ENCODE assay signal across 9 mouse cellular contexts in the genomic region with DNA sequence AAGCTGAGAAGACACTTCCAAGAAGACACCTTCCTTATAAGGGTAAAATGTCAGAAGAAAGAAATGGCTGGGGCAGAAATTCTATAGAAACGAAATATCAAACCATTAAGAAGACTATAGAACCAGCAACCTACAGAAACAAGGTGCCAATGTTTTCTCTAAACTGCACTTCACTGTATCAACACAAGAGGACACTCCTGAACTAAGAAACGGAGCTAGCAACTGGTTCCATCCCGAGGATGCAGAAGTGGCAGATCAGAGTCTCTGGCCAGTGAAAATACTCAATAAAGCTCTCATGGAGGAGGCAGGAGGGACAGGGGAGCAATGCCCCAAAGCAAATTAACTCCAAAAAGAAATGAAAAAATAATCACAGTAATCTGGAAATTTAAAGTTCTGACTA. TPM values are rescaled to one million over a fixed set of nuclear protein-coding genes. Genes with fewer than 3 reads are reported as not detected.
DNase-seq lines count a peak whose midpoint lies in the region; ATAC-seq and TF ChIP-seq lines count a peak whose summit lies in the region.
"Had no signal": no experiment of that assay in that cellular context is flagged by ENCODE, and none has a peak within 500 bp of the region (broad histone marks: within the 10 kb centered on the region; RNA-seq: fewer than 3 reads in every experiment).

No protein-coding gene starts in this region.

- H3K9me3 ChIP-seq in embryonic facial prominence, embryonic 11.5 days (replicated peaks; ENCODE audit: control insufficient read depth, low read length): no peaks in the 10 kb centered on the region
- H3K9me3 ChIP-seq in embryonic facial prominence, embryonic 10.5 days: no peaks in the 10 kb centered on the region
- H3K9me3 ChIP-seq in liver, embryonic 12.5 days (replicated peaks): no peaks in the 10 kb centered on the region

- H3K4me3 ChIP-seq in embryonic facial prominence, embryonic 11.5 days (ENCODE audit: low read depth, low read length): no peak overlapping the region
- H3K4me3 ChIP-seq in embryonic facial prominence, embryonic 10.5 days: no peak overlapping the region
- no peak overlapping the region for H3K4me3 ChIP-seq in liver, adult 2 months (ENCODE audit: insufficient read depth, low read depth, low read length)
- H3K4me3 ChIP-seq in liver, embryonic 12.5 days: no peak overlapping the region

- WGBS in embryonic facial prominence, embryonic 11.5 days: 21% methylated on average over 3 of the region's 3 CpGs
- WGBS in embryonic facial prominence, embryonic 10.5 days: 22% methylated on average over 3 of the region's 3 CpGs
- WGBS in liver, adult 2 months: 13% methylated on average over 3 of the region's 3 CpGs
- WGBS in liver, embryonic 12.5 days (ENCODE audit: insufficient replicate concordance): 9% methylated on average over 3 of the region's 3 CpGs

- H3K36me3 ChIP-seq in embryonic facial prominence, embryonic 11.5 days (replicated peaks; ENCODE audit: control insufficient read depth, insufficient read depth, low read depth, low read length): no peaks in the 10 kb centered on the region
- H3K36me3 ChIP-seq in embryonic facial prominence, embryonic 10.5 days (replicated peaks): no peaks in the 10 kb centered on the region
- H3K36me3 ChIP-seq in liver, adult 2 months (ENCODE audit: control insufficient read depth, insufficient read depth, low read length): no peaks in the 10 kb centered on the region
- no peaks in the 10 kb centered on the region for H3K36me3 ChIP-seq in liver, embryonic 12.5 days

- no peak overlapping the region for H3K4me2 ChIP-seq in embryonic facial prominence, embryonic 11.5 days (ENCODE audit: low read depth, low read length)
- H3K4me2 ChIP-seq in liver, embryonic 12.5 days: no peak overlapping the region

- H3K9ac ChIP-seq in embryonic facial prominence, embryonic 11.5 days (replicated peaks; ENCODE audit: low read length): no peak overlapping the region
- H3K9ac ChIP-seq in liver, adult 2 months (ENCODE audit: low read depth, low read length): no peak overlapping the region
- H3K9ac ChIP-seq in liver, embryonic 12.5 days: no peak overlapping the region

- no peak overlapping the region for H3K27ac ChIP-seq in embryonic facial prominence, embryonic 11.5 days (replicated peaks; ENCODE audit: low read depth, low read length)
- no peak overlapping the region for H3K27ac ChIP-seq in embryonic facial prominence, embryonic 10.5 days (replicated peaks)
- H3K27ac ChIP-seq in liver, adult 2 months (replicated peaks; ENCODE audit: insufficient read depth, low read depth, low read length): no peak overlapping the region
- H3K27ac ChIP-seq in liver, embryonic 12.5 days: no peak overlapping the region

- no peaks in the 10 kb centered on the region for H3K79me2 ChIP-seq in liver, adult 2 months (ENCODE audit: control insufficient read depth, insufficient read depth, low read length)

- peak; percentile 62 for DNase-seq in embryonic facial prominence, embryonic 11.5 days (ENCODE audit: low spot score)
- DNase-seq in embryonic facial prominence, embryonic 10.5 days (ENCODE audit: low spot score): no peak
- DNase-seq in liver, adult 2 months (ENCODE audit: extremely low read depth, low read depth, low spot score): peak; percentile 50
- peak; percentile 80 for DNase-seq in NIH3T3 (ENCODE audit: low read depth)
- DNase-seq in kidney, postnatal 14 days: peak; percentile 27
- no peak for DNase-seq in urinary bladder, adult 18-20 months (ENCODE audit: low spot score in 2 of 2)
- no peak for DNase-seq in gastrocnemius, postnatal 10 days

- H3K4me1 ChIP-seq in embryonic facial prominence, embryonic 11.5 days (ENCODE audit: control insufficient read depth, insufficient read depth, low read length): no peaks in the 10 kb centered on the region
- H3K4me1 ChIP-seq in embryonic facial prominence, embryonic 10.5 days: no peaks in the 10 kb centered on the region
- H3K4me1 ChIP-seq in liver, adult 2 months (ENCODE audit: control insufficient read depth, insufficient read depth, low read length): no peaks in the 10 kb centered on the region
- no peaks in the 10 kb centered on the region for H3K4me1 ChIP-seq in liver, embryonic 12.5 days

- peak; percentile 53 for TF ChIP-seq CTCF in liver, adult 2 months (IDR thresholded peaks at IDR 0.05; ENCODE audit: low read depth, low read length)

- TF ChIP-seq POLR2A in liver, adult 2 months (IDR thresholded peaks at IDR 0.05; ENCODE audit: extremely low read depth, insufficient read depth, low read length): no peak

- no peak for ATAC-seq in embryonic facial prominence, embryonic 11.5 days (replicated peaks; ENCODE audit: insufficient number of reproducible peaks, low FRiP score, low TSS enrichment, low read depth)
- ATAC-seq in liver, embryonic 12.5 days: no peak

- H3K27me3 ChIP-seq in embryonic facial prominence, embryonic 11.5 days (ENCODE audit: control insufficient read depth, insufficient read depth, low read length): no peaks in the 10 kb centered on the region
- no peaks in the 10 kb centered on the region for H3K27me3 ChIP-seq in embryonic facial prominence, embryonic 10.5 days (replicated peaks; ENCODE audit: low read depth, poor library complexity, severe bottlenecking)
- no peaks in the 10 kb centered on the region for H3K27me3 ChIP-seq in liver, adult 2 months (ENCODE audit: control insufficient read depth, insufficient read depth, low read length)
- peaks cover 14% of the 10 kb centered on the region for H3K27me3 ChIP-seq in liver, embryonic 12.5 days (replicated peaks)

RNA-seq across cellular contexts. Expression of gene Acbd7, which starts 13.0 kb away (rescaled TPM):
- 0.43 and 0.74 TPM in 2 replicates for polyA plus RNA-seq in embryonic facial prominence, embryonic 11.5 days (2014; fragmentation: Nextera tagmentation; extraction: Ambion mirVana)
- 0.31 and 0.41 TPM in 2 replicates for polyA plus RNA-seq in embryonic facial prominence, embryonic 10.5 days (2016; fragmentation: Nextera tagmentation; extraction: Ambion mirVana)
- not detected in 2 replicates for total RNA-seq in liver, adult 2 months (2014; rRNA removed)
- polyA plus RNA-seq in liver, adult 2 months (2012; rRNA removed): not detected in 2 replicates
- polyA plus RNA-seq in liver, embryonic 12.5 days (2016; fragmentation: Nextera tagmentation; extraction: Ambion mirVana): 0.37 and 0.93 TPM in 2 replicates
- total RNA-seq in gastrocnemius, postnatal 10 days (2021): under 1 TPM; 0.49 to 0.93 TPM

RNA-seq across cellular contexts. Expression of gene Rpp38, which starts 16.5 kb away (rescaled TPM):
- 22.2 and 22.4 TPM in 2 replicates for polyA plus RNA-seq in embryonic facial prominence, embryonic 11.5 days (2014; fragmentation: Nextera tagmentation; extraction: Ambion mirVana)
- polyA plus RNA-seq in embryonic facial prominence, embryonic 10.5 days (2016; fragmentation: Nextera tagmentation; extraction: Ambion mirVana): 19.0 and 20.5 TPM in 2 replicates
- 2.6 and 3.4 TPM in 2 replicates for total RNA-seq in liver, adult 2 months (2014; rRNA removed)
- polyA plus RNA-seq in liver, adult 2 months (2012; rRNA removed): 1.9 and 2.3 TPM in 2 replicates
- polyA plus RNA-seq in liver, embryonic 12.5 days (2016; fragmentation: Nextera tagmentation; extraction: Ambion mirVana): 19.7 TPM in 2 replicates
- 1 to 10 TPM; 6.2 to 9.1 TPM for total RNA-seq in gastrocnemius, postnatal 10 days (2021)

RNA-seq across cellular contexts. Expression of gene Olah, which starts 48.1 kb away (rescaled TPM):
- not detected in 2 replicates for polyA plus RNA-seq in embryonic facial prominence, embryonic 11.5 days (2014; fragmentation: Nextera tagmentation; extraction: Ambion mirVana)
- polyA plus RNA-seq in embryonic facial prominence, embryonic 10.5 days (2016; fragmentation: Nextera tagmentation; extraction: Ambion mirVana): not detected in 2 replicates
- not detected in 2 replicates for total RNA-seq in liver, adult 2 months (2014; rRNA removed)
- not detected in 2 replicates for polyA plus RNA-seq in liver, adult 2 months (2012; rRNA removed)
- not detected in 2 replicates for polyA plus RNA-seq in liver, embryonic 12.5 days (2016; fragmentation: Nextera tagmentation; extraction: Ambion mirVana)
- not detected for total RNA-seq in gastrocnemius, postnatal 10 days (2021)
- polyA plus RNA-seq: gonadal fat pad, adult 2 months had no signal

Comparison
In these comparisons a context has a peak if more than half of its experiments do, and no peak if none do; other contexts are left out.
1. DNase-seq: peak in embryonic facial prominence, embryonic 11.5 days (single experiment), liver, adult 2 months (single experiment), NIH3T3 (single experiment) and kidney, postnatal 14 days (single experiment); none in embryonic facial prominence, embryonic 10.5 days (single experiment), urinary bladder, adult 18-20 months (0 of 2) and gastrocnemius, postnatal 10 days (single experiment).